Mouse (Mus musculus): ENCODE measurements at regions not wholly inside any gene's neighbourhood (a gene's known extent, or its start where the extent isn't known, plus 50 kb on each side); places are given as distances from the start of the nearest gene placed in this dataset.

DNA sequence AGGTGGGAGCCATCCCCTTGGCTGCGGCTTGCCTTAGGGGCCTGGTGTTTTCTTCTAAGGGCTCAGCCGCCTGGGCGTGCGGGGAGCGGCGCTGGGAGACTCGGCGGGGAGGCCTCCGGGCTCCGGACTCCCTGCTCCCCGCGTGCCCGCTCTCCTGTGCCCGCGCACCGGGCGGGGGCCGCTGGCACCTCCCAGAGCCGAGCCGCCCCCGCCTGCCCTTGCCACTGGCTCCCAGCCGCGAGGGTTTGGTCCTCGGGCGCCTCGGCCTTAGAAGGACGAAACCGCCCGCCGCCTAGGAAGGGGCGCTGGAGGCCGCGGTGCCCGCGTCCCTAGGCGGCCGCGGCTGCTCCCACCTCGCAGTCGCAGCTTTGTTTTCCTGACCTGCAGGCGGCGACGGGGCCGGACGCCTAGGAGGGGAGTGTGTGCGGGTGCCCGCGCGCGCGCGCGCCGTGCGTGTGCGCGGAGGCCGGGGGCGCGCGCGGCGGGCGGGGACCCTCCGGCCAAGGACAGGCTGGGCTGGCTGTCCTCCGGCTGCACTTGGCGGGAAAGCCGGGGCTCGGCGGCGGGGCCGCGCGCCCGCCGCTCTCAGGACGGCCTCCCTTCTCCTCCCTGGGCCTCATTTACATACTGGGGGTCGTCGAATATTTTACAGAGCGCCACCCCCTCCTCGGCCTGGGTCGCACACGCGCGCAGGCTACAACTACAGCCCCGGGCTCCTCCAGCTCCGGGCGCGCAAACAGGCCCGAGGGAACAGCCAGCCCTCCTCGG is 227.1 kb downstream of the Mef2c start:
- DNase-seq, result peak; percentile 46 to 49

DNA sequence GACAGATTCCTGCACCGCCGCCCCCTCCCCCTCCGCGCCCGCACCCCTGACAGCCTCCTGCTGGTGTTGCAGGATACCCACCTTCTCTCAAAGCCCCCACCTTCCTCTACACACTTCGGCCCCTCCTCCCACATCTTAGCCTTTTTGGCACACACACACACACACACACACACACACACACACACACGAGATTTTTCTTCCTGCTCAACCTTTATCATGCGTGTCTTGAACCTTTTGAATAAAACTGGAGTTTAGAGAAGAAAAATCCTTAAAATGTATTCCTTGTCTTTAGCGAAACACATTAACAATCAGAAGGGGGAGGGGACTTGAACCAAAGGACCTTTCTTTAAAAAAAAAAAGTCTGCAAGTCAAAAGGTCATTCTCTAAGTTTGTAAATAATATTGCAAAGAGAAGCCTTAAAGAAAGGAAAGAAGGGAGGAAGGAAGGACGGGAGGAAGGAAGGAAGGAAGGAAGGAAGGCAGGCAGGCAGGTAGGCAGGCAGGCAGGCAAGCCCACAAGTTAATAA is 227.7 kb downstream of the Mef2c start:
- no peak for DNase-seq

DNA sequence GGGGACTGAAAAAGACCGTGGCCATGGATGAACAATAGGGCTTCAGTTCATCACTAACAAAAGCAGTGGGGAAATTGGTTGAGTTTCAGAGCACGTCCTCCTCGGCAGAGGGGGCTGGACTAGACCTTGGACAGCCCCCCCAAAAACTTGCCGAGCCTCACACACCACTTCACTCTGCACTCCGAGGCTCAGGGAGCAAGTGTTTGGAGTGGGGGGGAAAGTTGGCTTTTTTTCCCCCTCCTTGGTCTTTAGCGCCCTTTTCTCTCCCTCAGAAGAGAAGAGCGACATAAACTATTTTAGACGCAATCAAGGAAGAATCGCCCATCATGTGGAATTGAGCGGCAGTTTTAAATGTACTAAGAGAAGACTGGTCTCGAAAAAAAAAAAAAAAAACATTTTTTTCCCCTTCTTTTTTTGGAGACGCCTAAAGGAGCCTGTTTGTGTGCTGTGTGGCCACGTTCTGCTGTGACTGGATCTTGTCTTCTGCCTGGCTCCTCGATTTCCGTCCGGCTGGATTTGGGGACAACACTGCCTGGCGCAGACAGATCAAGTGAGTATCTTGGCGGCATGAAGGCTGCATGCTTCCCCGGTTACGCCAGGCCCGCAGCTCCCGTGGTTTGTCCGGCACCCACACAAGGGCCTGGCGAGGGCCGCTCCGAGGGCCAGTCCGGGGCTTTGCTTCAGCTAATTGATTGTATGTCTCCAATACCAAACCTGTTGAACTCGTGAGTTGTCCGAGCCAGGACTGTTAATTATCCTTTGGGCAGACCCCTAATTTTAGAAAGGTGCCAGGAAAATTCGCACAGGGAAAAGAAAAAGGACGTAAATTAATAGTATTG is 228.7 kb downstream of the Mef2c start:
- no peak for DNase-seq

DNA sequence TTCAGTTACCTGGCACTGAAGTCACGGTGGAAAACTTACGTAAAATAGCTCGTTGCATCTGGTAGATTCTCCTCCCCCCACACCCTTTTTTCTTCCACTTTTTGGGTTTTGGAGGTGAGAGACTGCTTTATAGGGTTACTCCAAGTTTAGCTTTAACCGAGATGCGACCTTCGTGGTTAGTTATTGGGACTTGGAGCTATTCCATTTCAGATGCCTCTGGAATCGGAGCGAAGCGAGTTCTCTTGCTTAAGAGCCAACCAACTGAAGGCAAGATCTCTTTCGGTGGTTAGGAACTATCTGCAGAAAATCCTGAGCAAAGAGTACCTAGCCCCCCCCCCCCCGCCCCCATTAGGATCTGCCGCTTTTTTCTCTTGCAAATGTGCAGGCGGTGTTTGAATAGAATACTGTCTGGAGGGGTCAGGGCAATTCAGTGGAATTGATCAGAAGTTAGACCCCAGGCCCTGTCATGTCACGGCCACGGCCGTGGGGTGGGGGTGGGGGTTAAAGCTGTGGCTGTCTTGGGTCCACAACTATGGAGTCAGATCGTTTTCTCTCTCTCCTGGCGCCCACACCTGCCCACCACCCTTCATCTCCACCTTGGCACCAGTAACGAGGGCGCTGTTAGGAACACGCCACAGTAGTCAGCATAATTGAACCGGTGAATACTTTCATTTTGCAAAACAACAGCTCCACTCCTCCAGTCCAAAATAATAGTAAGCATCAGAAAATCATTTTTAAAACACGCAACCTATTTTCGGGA is 229.6 kb downstream of the Mef2c start:
- DNase-seq, result peak in 1 of 2 experiments; percentile 18

DNA sequence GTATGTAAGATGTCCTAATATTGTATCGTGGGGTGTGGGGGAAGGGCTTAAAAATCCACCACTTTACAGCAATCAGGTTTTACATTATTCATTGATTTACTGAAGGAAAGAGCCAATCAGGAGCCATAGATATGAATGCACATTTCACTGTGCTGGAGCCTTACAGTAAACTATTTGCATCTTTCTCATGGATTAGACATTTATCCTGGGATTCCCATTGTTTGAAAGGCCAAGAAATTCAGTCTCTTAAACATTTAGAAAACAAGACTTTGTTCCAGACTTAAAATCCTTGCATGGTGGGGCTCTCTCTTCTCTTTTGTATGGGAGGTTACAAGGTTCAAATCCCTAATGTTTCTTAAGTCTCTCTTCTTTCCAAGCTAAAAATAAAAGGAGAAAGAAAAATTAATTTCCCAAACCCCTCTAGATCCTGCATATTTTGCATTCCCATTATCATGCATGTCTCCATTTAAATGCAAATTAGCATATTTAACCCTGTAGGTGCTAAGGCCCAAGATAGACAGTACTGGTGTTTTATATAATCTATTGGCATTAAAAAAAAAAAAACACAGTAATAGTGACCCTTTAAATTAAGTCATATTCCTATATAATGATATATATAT is 230.3 kb downstream of the Mef2c start:
- DNase-seq, result no peak

DNA sequence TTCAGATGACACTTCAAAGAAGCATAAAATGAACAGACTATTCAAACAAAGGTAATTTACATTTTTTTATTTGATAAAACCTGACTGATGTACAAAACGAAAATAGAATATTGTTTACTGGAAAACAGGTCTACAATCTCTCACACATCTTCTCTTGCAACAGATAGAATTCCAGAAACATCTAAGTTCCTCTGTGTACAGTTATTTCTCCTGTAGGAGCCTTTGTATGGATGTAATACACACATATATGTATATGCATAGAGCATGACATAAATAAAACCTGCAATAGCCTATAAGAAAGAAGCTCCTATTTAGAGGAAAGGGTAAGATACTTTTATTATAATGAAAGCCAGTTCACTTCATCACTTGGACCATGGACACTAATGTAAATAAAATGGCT is 230.8 kb downstream of the Mef2c start:
- no peak for DNase-seq

DNA sequence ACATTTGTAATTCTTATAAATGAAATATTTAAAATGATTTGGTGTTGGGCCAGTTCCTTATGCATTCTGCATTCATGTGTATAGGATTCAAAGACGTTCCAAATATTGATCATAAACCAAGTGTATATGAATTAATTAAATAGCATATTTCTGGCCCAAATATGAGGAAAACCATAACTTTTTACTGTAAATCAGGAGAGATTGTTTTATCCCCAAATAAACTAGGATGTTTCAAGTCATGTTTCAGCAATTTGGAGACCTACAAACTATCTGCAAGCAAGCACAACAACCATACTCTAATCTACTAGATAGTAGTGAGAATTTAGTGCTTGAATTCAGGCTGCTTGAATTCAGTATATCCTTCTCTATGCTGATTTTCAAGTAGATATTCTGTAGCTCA is 231.3 kb downstream of the Mef2c start:
- no peak for DNase-seq

DNA sequence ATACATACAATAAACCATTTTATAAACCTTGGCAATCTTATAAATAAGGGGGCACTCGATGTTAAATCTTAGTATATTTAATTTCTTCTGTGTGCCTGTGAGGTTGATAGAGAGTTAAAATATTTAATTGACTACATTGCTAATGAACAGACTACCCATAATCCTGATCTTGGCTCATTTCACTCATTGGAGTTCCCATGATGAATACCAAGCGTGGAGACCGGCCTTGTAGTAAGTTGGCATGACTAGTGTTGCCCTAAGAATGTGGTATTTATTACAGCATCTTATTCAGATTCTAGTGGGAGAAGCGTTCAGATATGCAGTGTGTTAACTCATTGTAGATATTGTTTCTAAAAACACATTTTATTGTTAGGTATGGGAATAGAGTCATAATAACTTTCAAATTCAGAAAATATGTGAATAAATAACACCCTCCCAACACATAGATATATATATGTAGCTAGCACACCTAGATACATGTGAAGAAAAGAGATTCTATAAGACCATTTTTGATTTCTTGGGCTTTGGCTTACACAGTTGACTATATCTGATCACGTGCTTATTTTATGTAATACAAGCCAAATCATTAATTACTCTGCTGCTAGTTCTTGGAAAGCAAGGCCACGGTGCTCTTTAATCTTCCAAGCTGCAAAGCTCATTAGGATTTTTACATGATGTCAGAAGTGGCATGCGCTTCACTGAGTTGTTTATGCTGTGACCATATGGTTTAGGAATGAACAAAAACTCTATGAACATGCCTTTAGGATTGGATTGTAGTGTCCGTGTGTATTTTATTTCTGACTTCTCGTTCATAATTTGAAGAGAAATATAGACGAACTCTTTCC is 232.0 kb downstream of the Mef2c start:
- DNase-seq, result no peak

DNA sequence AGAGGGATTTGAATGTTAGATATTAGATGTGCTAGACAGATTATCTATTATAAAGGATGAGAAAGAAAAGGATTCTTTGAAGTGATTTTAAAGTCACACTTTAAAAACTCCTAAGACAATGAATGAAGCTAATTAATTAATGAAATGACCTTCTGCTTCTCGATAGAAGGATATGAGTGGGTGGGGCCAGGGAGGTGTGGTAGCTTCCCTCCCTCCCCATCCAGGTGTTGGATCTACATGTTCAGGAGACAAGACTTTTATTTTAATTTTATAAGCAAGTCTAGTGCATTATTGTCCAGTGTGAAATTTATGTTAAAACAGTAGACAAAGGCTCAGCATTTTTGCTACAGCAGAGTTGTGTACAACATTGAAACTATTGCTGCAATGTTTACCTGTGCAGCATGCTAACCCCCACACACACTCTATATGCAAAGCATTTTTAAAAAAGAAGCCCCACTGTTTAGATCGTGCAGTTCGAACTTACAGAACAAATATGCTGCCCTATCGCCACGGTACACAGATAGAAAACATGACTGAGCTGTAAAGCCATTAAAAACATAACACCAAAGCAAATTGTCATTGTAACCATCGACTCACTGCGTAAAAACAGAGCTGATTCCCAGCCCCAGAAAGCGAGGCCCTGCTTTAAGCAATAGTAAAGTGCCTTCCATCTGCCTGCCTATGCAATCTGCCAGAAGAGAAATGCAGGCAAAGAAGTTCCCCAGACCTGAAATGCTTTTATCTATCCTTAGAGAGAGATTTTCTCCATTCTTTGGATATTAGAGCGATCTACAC is 233.4 kb downstream of the Mef2c start:
- DNase-seq, result no peak

DNA sequence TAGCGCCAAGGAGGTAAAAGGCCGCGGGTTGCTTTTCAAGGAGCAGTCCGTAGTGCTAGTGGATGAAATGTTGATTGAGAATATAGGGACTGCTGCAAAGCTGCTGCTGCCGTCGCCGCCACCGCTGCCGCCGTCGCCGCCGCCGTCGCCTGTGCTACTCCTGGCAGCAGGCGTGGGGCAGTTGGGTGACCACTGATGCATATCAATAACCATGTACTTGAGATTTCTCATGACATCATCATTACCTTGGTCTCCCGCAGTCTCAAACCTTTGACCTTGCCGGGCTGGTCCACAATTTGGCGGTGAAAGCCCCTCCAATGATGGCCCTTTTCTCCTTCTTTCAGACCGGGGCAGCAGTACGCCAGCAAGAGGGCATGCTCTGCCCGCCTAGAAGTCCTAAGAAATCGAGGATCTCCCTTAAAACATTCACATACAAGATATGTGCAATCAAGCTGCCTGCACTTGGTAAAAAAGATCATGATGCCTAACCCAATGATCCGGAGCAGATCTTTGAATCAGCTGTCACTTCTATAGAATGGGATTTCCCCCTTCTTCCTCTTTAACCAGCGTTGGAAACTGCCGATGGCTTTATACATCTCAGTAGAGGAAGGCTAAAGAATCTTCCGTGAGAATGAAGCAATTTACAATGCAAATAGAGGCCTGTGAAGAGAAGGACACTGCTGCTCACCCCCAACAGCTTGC is 234.1 kb downstream of the Mef2c start:
- peak in 1 of 2 experiments; percentile 25 for DNase-seq

DNA sequence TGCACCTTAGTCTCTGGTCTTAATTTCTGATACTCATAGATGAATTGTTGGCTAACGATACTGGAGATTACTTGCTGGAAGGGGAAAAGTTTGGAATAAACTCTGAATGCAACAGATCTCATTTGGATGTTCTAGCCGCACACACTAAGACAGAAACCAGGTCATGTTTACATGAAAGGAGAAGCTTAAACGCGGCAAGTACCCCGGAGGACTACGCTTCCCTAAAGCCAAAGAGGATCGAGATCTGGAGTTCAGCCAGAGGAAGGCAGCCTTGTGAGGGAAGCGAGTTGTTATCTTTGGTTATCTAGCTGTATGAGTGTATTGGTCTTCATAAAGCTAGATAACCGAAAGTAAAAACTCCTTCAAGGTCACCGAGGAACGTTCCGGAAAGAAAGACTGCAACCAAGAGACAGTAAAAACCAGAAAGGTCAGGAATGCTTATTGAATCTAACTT is 234.7 kb downstream of the Mef2c start:
- DNase-seq, result peak in 1 of 2 experiments; percentile 32

DNA sequence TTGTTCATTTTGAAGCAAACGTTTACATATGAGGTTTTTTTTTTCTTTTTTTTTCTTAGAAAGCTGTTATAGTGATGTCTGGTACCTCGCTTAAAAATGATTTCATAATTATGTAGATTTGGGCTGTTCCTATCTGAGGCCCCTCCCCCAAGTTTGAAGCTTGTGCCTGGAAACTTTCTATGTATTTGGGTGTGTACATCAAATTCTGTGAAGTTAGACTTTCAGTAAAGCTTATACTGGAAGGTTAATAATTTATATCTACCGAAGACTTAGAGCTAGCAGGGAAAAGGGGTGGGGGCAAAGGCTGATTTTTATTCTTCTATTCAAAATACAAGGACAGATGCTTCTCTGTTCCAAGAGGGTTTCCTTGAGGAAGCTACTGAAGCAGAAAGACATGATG is 235.3 kb downstream of the Mef2c start:
- DNase-seq, result no peak

DNA sequence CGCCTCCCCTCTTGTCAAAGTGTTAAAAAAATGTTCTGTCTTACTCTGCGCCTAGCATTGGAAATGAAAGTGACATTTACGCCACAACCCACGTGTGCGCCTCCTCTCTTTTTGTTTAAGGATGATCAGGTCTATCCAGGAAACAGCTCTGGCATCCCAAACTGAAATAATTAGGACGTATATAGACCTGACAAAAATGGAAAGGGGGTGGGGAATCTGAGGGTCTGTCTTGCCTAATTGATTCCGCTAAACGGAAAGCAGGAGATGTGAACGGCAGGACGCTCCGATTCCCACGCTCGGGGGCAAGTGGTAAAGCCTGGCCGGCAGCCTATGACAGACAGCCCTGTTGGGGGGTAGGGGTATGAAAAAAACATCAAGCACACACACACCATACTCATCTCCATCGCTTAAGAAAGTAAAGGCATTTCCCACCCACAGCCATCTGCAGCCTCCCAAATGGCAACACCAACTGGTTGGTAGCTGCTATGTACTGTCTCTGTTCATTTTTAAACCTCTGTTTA is 235.8 kb downstream of the Mef2c start:
- no peak for DNase-seq

DNA sequence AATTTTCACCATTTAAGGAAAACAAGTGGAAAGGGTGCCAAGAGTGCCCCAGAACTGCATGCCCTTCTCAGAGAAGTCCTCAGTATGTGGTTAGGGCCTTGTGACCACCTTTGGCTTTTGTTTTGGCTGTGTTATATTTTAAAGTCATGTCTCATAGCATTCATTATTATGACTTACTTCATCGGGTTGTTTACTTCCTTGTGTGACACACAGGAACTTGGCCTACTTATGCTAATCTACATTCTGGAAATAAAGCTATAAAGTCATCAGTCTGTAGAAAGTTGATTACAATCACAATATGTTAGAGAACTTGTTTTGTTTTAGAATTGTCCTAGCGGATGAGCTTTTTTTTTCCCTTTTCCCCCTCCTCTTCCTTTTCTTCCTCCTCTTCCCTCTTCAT is 236.3 kb downstream of the Mef2c start:
- no peak for DNase-seq

DNA sequence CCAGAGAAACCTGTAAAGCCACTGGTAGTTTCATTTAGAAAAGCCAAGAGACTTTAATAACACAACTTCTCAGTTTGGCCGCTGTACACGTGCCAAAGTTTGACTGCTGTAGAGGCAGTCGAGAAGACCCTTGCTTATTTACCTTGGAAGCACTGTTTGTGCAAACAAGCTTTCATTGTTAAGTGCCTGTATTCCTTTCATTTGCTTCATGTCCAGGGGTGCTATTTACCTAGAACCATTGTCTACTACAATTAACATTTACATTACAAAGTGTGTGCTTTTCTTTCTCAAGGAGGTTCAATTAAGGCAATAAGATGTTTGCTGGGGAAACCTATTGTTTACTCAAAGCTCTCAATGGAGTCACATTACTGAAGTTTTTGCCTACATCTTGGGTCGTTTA is 236.9 kb downstream of the Mef2c start:
- DNase-seq, result no peak

DNA sequence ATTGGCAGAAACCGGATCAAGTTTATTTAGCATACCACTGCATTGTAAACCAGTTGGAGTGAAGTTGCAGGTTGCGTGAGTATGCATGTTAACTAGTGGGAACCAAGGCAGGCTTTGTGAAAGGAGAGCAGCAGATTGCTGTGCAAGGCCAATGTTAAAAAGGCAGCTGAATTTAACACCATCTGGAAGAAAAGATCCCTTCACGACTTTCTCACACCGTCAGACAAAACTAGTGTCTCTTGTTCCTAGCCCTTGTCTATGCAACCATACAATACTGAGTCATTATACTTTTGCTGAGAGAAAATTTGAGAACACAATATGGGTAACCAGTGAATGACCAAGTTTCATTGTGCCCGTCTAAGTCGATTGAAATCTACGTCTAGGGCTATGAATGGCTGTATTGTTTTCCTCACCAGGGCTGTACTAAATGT is 237.8 kb downstream of the Mef2c start:
- DNase-seq, result no peak

DNA sequence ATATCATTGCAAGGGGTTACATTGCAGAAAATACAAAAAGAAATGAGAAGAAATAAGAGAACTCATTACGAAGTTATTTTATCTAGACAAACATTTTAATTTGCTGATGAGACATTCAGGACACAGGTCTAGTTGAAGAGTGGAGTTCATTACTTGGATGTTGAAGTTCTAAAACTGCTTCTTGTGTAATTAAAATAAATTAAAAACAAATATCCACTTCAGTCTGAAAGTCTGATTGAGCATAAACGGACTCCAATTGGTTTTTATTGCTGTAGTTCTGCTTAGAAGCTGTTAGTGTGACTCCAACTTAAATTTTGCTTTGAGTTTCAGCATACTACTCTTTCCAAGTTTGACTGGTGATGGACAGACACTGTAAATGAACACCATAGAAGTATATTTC is 238.3 kb downstream of the Mef2c start:
- DNase-seq, result no peak

DNA sequence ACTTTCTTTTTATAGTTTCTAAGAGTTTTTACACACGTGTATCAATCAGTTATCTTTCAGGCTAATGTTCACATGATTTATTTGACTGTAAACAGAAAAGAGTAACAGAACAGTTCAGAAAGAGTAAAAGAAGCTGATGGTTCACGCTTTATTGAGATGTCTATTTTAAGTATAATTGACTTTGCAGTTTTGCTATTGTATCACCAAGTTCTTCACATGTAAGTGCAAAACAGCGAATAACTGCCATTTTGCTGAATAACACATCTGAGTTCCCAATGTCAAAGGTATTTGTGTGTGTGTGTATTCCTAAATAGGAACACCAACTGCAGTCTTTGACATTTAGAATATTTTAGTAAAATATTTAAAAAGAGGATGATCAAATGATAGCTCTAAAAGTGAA is 238.7 kb downstream of the Mef2c start:
- DNase-seq, result no peak

DNA sequence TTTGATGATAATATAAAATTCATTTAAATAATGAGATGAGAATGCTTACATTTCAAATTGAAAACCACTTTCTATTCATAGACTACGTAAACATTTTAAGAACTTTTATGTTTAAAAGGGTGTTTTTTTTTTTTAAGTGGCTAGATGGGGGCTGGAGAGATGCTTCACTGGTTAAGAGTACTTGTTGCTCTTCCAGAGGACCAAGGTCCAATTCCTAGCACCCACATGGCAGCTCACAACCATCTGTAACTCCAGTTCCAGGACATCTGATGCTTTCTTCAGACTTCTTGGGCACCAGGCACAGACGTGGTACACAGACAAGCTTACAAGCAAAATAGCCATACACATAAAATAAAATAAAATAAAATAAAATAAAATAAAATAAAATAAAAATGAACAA is 239.5 kb downstream of the Mef2c start:
- DNase-seq, result no peak
